Mouse (Mus musculus) layer of hippocampus, adult 8-10 months (tissue): ENCODE results near the gene Fndc8. TPM values are rescaled to one million over a fixed set of nuclear protein-coding genes. Genes with fewer than 3 reads are reported as not detected.
"Not testable (repeated sequence)": the region's sequence is repeated elsewhere in the genome, so short reads cannot be mapped to it uniquely, and the experiment has no call there.

ENCODE experiments used
- DNase-seq, 2 experiments: peaks; one replicate each; pipeline ENCODE4 v3.0.0; 2022; ENCODE audit warnings: low spot score in 2 of 2
- total RNA-seq, 4 experiments: library from RNA; stranded (reverse); gene quantifications; 2 replicates each; pipeline ENCODE4 v1.2.4; 2022

Fndc8 gene
- total RNA-seq, 4 experiments from 2014 or later, result not detected

DNA sequence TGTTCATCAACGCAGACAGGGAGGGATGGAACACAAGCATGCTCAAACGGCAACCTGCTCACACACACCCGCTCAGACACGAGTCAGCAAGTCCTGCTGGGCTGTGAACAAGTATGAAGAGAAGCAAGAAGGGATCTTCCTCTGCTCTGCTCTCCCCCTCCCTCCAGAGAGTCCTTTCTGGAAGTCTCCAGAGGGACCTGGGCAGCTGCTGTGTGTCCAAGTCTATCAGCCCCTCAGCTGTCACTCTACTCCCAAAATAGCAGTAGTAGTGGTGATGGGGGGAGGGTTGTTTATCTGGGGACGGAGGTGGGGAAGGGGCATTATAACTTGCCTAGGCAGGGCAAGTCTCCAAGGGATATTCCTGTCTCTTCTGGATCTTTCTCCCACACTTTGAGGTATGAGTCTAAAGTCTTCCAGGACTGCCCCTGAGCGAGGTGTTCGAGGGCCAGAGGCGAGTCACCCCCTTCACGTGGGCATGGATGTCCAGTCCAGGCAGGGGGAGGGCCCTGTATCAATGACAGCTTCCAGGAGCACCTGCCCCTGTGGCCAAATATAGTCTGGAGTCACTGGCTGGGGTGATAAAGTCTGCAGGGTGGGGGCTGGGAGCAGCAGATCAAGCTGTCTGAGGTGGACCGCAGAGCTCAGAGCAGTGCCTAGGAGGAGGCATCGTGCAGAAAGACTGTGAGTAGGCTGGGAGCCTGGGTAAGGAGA lies 18.9 kb downstream of the Fndc8 start:
- DNase-seq, result no peak

DNA sequence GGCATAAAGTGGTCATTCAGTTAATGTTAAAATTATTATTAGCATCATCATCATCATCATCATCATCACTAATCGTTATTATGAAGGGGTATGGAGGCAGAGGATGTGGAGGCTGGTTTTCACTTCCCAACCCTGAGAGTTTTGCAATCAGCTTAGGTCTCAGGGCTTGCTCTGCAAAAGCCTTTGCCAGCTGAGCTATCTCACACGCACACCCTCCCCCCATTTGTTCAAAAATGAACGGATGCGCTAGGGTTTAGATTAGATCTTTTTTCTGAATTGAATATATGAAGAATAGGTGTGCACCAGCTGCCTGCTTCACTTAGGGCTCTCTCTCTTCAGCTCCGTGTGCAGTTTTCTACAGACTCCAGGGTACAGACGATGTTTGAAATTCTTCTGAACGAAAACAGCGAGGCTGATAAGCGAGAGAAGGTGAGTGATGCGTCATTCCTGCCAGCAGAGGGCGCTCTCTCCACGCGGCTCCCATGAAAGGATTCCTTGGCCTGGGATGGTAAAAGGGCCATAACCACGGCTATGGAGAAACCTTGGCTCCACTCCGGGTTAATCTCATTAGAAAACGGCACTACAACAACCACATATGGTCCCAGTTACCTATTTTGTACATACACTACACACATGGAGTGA lies 22.9 kb downstream of the Fndc8 start:
- DNase-seq, result peak; percentile 43 to 66

DNA sequence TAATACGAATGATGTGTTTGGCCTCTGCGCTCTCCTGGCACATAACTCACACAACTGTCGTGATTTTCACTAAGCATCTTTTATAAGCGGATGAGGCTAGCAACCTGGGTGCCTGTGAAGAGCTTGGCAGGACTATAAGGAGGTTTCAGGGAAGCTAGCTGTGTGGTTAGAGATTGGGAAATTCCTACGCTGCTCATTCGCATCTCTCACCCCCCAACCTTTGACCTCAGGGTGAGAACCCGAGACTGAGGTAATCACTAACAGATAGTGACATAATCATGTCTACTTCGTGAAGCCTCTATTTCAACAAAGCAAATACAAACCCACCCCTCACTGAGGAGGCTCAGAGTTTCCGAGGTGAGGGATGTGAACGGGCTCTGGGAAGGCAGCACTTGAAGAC lies 28.8 kb downstream of the Fndc8 start:
- no peak for DNase-seq

DNA sequence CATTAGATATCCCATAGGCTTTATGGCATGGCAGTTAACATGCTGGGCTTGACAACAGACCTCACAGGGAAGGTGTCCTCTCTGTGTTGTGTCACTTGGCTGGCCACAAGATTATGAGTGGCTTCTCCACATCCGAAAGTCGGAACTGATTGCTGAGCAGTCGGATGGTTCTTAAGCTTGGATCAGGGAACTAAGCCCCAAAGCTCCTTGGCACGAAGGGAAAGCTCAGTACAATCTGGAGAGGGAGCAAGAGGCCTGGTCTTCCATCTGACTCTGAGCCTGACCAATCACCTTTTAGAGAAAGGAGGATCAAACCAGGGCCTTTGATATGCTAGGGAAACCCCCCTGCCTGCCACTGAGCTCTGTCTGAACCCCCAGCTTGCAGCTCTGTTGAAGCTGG lies 29.8 kb downstream of the Fndc8 start:
- DNase-seq, result no peak

DNA sequence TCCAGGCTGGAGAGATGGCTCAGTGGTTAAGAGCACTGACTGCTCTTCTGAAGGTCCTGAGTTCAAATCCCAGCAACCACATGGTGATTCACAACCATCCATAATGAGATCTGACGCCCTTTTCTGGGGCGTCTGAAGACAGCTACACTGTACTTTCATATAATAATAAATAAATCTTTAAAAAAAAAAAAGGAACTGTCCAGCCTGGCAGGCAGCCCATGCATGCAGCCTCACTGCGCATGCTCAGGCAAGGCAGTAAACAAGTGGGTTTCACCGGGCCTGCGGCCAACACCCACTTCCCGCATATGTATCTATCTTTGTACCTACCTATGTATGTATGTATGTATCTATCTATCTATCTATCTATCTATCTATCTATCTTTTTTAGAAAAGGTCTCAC lies 32.0 kb downstream of the Fndc8 start:
- DNase-seq, result not testable (repeated sequence)

DNA sequence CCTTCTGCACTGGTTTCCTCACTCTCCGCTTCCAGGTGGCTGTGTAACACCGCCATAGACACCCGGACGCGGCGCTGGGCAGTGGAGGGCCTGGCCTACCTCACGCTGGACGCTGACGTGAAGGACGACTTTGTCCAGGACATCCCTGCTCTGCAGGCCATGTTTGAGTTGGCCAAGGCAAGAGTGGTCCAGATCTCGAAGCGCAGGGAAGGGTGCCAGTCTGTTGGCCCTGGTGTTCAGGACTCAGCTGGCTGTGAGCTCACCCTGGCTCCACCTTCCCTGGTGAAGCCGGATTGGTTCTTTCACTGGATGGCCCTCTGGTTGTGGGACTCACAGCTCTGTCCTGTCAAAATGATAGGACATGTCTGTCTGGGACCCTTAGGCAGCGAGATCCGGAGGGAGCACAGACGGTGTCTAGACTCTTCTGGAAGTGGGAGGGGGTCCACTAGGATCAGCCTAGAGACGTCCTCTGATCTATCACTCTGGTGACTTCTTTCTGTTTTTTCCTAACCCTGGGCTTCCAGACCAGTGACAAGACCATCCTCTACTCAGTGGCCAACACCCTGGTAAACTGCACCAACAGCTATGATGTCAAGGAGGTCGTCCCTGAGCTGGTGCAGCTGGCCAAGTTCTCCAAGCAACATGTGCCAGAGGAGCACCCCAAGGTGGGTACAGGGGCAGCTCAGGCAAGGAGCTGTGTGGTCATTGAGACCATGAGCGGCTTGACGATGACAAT lies 37.1 kb downstream of the Fndc8 start:
- no peak for DNase-seq

DNA sequence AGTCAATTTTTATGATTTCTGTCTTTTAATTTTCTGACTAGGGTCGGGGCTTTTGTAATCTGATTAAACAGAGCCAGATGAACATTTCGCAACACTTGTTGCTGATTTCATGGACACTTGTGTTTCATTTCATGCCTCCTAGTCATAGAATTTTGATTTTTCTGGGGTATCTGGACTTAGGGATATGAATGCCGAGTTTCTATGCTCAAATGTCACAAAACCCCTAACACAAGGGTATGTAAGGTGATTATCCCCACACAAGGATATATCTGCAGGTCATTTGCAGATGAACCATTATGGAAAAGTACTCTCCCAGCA lies 37.7 kb downstream of the Fndc8 start:
- DNase-seq, result no peak

DNA sequence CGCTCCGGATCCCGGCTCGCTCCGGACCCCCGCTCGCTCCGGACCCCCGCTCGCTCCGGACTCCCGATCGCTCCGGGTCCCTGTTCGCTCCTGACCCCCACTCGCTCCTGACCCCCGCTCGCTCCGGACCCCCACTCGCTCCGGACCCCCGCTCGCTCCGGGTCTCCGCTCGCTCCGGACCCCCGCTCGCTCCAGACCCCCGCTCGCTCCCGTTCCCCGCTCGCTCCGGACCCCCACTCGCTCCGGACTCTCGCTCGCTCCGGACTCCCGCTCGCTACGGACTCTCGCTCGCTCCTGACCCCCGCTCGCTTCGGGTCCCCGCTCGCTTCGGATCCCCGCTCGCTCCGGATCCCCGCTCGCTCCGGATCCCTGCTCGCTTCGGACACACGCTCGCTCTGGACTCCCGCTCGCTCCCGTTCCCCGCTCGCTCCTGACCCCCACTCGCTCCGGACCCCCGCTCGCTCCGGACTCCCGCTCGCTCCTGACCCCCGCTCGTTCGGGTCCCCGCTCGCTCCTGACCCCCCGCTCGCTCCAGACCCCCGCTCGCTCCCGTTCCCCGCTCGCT lies 38.5 kb downstream of the Fndc8 start:
- DNase-seq, result not testable (repeated sequence)

DNA sequence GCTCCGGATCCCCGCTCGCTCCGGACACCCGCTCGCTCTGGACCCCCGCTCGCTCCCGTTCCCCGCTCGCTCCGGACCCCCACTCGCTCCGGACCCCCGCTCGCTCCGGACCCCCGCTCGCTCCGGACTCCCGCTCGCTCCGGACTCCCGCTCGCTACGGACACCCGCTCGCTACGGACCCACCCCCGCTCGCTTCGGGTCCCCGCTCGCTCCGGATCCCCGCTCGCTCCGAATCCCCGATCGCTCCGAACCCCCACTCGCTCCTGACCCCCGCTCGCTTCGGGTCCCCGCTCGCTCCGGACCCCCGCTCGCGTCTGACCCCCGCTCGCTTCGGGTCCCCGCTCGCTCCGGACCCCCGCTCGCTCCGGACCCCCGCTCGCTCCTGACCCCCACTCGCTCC lies 39.2 kb downstream of the Fndc8 start:
- DNase-seq, result not testable (repeated sequence)

DNA sequence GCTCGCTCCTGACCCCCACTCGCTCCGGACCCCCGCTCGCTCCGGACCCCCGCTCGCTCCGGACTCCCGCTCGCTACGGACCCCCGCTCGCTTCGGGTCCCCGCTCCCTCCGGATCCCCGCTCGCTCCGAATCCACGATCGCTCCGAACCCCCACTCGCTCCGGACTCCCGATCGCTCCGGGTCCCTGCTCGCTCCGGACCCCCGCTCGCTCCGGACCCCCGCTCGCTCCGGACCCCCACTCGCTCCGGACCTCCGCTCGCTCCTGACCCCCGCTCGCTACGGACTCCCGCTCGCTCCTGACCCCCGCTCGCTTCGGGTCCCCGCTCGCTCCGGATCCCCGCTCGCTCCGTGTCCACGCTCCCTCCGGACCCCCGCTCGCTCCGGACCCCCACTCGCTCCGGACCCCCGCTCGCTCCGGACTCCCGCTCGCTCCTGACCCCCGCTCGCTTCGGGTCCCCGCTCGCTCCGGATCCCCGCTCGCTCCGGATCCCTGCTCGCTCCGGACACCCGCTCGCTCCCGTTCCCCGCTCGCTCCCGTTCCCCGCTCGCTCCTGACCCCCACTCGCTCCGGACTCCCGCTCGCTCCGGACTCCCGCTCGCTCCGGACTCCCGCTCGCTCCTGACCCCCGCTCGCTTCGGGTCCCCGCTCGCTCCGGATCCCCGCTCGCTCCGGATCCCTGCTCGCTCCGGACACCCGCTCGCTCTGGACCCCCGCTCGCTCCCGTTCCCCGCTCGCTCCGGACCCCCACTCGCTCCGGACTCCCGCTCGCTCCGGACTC lies 39.9 kb downstream of the Fndc8 start:
- not testable (repeated sequence) for DNase-seq

DNA sequence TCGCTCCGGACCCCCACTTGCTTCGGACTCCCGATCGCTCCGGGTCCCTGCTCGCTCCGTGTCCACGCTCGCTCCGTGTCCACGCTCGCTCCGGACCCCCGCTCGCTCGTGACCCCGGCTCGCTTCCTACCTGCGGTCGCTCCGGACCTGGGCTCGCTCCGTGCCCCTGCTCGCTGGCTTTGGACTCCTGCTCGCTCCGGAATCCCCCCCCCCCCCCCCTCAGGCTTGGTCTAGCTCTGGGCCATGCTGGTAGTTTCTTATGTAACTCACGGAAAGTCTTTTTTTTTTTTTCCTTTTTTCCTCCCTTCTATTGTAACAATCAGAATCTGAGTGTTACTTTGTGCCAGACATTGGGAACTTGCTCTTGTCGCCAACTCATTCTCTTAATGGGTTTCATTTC lies 41.3 kb downstream of the Fndc8 start:
- DNase-seq, result no peak

DNA sequence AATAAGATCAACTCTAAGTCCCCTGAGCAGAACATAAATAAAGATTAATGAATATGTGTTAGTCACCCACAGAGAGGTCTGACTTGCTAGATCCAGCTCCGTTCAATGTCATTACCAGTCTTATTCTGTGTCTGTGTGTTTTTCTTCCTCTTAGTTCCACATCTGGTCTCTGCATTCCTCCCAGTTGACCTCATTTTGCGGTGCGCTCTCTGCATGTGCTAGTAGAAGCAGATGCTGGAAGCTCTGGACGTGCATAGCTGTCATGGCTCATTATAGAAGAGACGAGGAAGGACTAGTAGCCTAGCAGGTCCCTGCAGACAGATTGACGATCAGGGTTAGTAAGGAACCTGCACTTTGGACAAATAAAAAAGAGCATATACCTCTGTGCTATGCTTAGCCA lies 51.4 kb downstream of the Fndc8 start:
- DNase-seq, result no peak

DNA sequence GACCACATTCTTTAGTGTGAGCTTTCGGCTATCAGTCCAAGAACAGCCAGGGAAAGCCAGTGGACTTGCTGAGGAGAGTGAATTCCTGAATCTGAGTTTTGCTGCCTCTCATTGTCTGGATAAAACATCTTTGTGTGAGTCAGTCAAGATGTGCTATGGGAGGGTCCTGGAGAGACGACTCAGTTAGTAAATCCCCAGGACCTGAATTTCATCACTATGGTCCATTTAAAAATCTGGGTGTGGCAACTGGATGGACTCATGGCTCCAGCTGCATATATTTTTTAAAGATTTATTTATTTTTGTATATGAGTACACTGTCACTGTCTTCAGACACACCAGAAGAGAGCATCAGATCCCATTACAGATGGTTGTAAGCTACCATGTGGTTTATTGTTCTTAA lies 53.7 kb downstream of the Fndc8 start:
- DNase-seq, result no peak

DNA sequence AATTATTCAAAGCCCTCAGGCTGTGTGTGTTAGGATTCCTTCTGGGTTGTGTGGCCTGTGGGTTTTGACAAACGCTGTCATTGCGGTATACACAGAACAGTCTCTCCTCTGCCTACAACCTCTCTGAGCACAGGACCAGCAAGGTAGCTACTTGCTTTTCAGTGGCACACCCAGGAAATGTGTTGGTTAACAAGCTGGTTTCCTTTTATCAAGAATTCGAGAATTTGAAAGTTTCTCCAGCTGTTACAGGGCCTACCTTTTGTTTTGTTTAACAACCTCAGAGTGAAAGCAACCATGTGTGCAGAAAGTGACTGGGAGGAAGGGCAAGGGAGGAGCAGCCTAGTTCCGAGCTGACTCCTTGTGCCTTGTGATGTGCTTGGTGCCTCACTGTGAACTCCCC lies 55.5 kb downstream of the Fndc8 start:
- no peak for DNase-seq

DNA sequence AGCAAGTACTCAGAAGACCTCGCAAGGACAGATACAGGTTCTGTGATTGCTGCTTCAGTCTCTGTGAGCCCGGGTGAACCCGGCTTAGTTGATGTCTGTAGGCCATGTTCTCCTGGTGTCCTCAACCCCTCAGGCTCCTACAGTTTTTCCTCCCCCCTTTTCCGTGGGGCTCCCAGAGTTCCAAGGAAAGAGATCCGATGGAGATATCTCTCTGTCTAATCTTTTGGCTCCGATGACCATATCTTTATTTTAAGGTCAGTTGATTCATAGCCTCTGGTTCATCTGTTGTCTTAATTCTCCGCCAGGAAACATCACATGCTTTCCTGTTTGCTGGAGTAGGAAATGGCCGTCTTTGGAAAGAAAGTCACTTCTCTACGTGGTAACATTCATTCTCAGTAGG lies 57.1 kb downstream of the Fndc8 start:
- DNase-seq, result no peak

Other genes with a start within 250 kb of the Fndc8 start
- gene Cct6b, start 127.8 kb upstream of the Fndc8 start, total RNA-seq, result under 1 TPM; 0.26 to 0.48 (median 0.39) TPM
- 10 to 100 TPM; 11.3 to 15.8 (median 14.8) TPM for gene Zfp830, start 127.8 kb upstream of the Fndc8 start, total RNA-seq
- 10 to 100 TPM; 23.9 to 31.5 (median 26.7) TPM for gene Lig3, start 111.0 kb upstream of the Fndc8 start, total RNA-seq
- 10 to 100 TPM; 12.1 to 16.0 (median 14.8) TPM for gene Rffl, start 20.9 kb upstream of the Fndc8 start, total RNA-seq
- 10 to 100 TPM; 15.1 to 18.6 (median 17.1) TPM for gene Rad51d, start 1.5 kb upstream of the Fndc8 start, total RNA-seq
- 10 to 100 TPM; 39.5 to 51.7 (median 46.7) TPM for gene Nle1, start 16.3 kb downstream of the Fndc8 start, total RNA-seq
- 1 to 10 TPM; 1.2 to 2.6 (median 1.6) TPM for gene Unc45b, start 18.4 kb downstream of the Fndc8 start, total RNA-seq
- 1 to 10 TPM; 4.1 to 6.8 (median 5.0) TPM for gene Slfn5, start 59.2 kb downstream of the Fndc8 start, total RNA-seq
- gene Slfn9, start 99.7 kb downstream of the Fndc8 start, total RNA-seq, result 1 to 10 TPM in 2 of 4 experiments, under 1 TPM in 2; 0.23 to 1.7 (median 0.92) TPM
- 1 to 10 TPM in 2 of 4 experiments, under 1 TPM in 2; 0.23 to 2.6 (median 1.1) TPM for gene Slfn8, start 128.7 kb downstream of the Fndc8 start, total RNA-seq
- gene Slfn2, start 173.0 kb downstream of the Fndc8 start, total RNA-seq, result 1 to 10 TPM in 2 of 4 experiments, under 1 TPM in 2; 0.43 to 2.9 (median 0.97) TPM
- not detected for gene Slfn1, start 224.7 kb downstream of the Fndc8 start, total RNA-seq